Mouse (Mus musculus) kidney, adult 2 months (tissue): Measurements from ENCODE around the gene Hic1.

ENCODE experiments used
- CTCF ChIP-seq: fragments of 200-500 bp; conservative IDR thresholded peaks from 2 replicates; pipeline ENCODE4 v1.5.1; 2011; ENCODE audit warnings: low read depth, mild to moderate bottlenecking, control low read depth, low read length, moderate library complexity, mixed read lengths; ENCODE audit not compliant: insufficient read depth, insufficient read length
- POLR2A ChIP-seq: fragments of 200-500 bp; IDR thresholded peaks from one replicate; pipeline ENCODE4 v1.6.1; 2011; ENCODE audit warnings: low read depth, low read length, control low read depth

- no peak for TF ChIP-seq CTCF
- no peak for TF ChIP-seq POLR2A
Observed at GRCm38 (mm10) chr11:75210093-75210492, 40.8 kb upstream of the Hic1 start.
